Mouse (Mus musculus) cortical plate, adult 2 months (tissue): ENCODE results near the gene Cnn1. TPM values are rescaled to one million over a fixed set of nuclear protein-coding genes. Genes with fewer than 3 reads are reported as not detected.

Experiments used
- H3K27ac ChIP-seq: fragments of 200-500 bp; 2 replicates; pipeline ENCODE4 v1.5.1; 2012; ENCODE audit warnings: low read length, control low read depth, inconsistent platforms; ENCODE audit not compliant: insufficient read depth
- H3K4me1 ChIP-seq: fragments of 200-500 bp; 2 replicates; pipeline ENCODE4 v1.6.1; 2011; ENCODE audit warnings: low read length; ENCODE audit not compliant: control insufficient read depth, insufficient read depth
- H3K4me3 ChIP-seq: fragments of 200-500 bp; 2 replicates; pipeline ENCODE4 v1.5.1; 2011; ENCODE audit warnings: mild to moderate bottlenecking, low read length, control low read depth; ENCODE audit not compliant: insufficient read depth
- CTCF ChIP-seq: fragments of 200-500 bp; IDR thresholded peaks from 2 replicates; pipeline ENCODE4 v1.5.1; 2011; ENCODE audit warnings: mild to moderate bottlenecking, control low read depth, low read length; ENCODE audit not compliant: insufficient read depth; ENCODE audit errors: extremely low read depth
- POLR2A ChIP-seq: fragments of 200-500 bp; IDR thresholded peaks from 2 replicates; pipeline ENCODE4 v1.6.1; 2011; ENCODE audit warnings: mild to moderate bottlenecking, low read length, control low read depth; ENCODE audit not compliant: insufficient read depth; ENCODE audit errors: extremely low read depth
- polyA plus RNA-seq: library from polyadenylated mRNA; depleted of rRNA; stranded (reverse); fragments of >200 nt; gene quantifications from 2 replicates; pipeline ENCODE4 v1.2.3, GENCODE M21; 2012; rRNA removed

The Cnn1 gene
- polyA plus RNA-seq, result 1.2 and 2.2 TPM in 2 replicates

DNA sequence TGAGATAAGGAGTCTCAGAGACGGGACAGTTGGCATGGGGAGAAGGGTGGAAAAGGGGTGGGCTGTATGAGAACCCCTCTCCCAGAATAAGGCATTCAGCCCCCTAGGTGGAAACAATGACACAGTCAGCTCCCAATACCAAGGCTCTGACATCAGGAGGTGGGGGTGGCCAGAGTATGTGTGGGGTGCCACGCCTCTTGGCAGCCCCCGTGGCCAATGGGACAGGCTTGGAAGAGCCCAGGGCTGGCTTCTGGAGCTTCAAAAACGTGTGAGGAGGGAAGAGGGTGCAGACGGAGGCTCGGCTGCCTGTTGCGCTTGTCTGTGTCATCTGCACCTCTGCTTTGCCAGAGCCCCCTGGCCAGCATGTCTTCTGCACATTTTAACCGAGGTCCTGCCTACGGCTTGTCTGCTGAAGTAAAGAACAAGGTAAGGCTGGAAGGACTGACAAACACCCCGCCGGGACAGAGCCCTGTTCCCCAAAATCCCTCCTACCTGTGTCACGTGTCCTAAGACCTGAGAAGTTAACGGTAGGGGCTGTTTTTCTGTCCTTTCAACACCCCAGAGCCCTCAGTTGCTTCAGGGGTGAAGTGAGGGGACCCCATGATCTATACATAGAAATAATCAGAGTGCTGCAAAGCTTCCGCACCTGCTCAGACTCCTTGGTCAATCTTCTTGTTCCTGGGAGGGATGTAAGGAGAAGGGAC, at the start of gene Cnn1:
Gene Cnn1, plus strand, starts transcription at position 224 of the 704 bp plus-strand sequence.
- TF ChIP-seq CTCF (no peak), POLR2A (no peak)
- H3K27ac ChIP-seq, result no peak within 1 kb of the TSS
- no peak within 1 kb of the TSS for H3K4me3 ChIP-seq
- no peaks in the 10 kb centered on the region; the same call in 1 of the 2 replicates for H3K4me1 ChIP-seq

DNA sequence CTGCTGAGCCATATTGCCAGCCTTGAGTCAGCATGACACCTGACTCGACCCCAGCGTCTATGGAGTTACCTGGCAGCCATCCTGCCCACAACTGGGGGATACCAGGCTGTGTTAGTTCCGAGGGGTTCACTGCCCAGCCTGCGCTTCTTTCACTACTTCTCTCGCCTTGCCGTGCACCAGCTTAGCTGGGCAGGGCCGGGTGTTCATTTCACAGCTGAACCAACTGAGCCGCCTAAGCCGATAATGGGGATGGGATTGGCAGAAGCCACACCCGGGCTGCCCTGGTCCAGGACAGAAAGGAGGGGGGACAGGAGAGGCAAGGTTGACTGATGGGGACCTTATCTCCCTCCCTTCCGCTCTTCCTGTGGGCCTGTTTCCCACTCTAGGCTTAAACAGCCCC, 49.7 kb upstream of the Cnn1 start:
- Histone ChIP-seq H3K4me3 (peak overlapping the region; percentile 84; the same call in 1 of the 2 replicates), H3K4me1 (peaks cover 7% of the 10 kb centered on the region; the same call in 1 of the 2 replicates), H3K27ac (no peak overlapping the region)
- TF ChIP-seq CTCF (no peak), POLR2A (no peak)

DNA sequence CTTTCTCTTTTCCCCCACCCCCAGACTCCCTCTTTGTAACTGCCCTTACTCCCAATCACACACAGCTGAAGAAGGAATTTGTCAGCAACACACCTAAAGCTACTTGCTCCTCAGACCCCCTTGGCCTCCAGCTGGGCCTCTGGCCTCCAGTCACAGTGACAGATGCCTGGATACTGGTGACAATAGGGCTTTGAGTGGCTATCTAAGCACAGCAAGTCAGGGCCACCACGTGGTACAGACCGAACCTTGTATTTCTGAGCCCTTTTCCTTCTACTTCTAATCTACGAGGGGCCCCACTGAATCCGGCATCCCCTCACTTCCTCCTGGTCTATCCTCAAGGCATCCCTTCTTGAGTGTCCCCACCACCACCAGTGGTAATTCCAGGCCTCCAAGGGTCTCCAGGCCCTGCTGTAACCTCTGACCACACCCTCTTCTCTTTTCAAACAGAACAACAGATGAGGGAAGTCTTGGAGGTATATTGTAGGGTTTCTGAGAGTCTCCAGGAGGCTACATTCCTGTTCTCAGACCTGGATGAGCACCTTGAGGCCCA, 49.2 kb upstream of the Cnn1 start:
- TF ChIP-seq POLR2A (no peak), CTCF (no peak)
- H3K4me1 ChIP-seq, result peaks cover 7% of the 10 kb centered on the region; the same call in 1 of the 2 replicates
- H3K4me3 ChIP-seq, result peak overlapping the region; percentile 84
- H3K27ac ChIP-seq, result no peak overlapping the region

DNA sequence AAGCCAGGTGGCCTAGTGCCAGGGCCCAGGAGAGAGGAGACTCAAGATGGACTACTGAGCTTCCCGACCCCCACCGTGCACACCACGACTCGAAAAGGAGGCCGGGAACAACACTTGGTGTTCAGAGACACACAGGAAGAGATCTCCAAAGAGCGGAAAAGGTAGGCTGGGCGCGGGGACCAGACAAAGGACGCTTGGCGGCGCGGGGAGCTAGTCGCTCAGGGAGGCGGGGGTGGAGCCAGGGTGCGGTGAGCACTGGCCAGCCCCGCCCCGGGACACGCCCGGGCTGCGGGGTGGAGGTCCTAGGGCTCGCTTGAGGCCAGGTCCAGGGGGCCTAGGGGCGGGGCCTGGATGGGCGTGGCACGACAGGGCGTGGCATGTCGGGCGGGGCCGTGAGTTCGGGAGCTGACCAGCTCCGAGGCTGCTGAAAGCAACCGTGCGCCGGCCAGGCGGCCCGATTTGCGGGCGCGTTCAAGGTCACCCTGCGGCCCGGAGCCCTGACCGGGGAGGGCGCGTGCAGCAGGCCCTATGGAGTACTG, 48.6 kb upstream of the Cnn1 start:
- peaks cover 7% of the 10 kb centered on the region; the same call in 1 of the 2 replicates for H3K4me1 ChIP-seq
- no peak overlapping the region for H3K27ac ChIP-seq
- peak overlapping the region; percentile 84 for H3K4me3 ChIP-seq
- TF ChIP-seq POLR2A (no peak), CTCF (no peak)

DNA sequence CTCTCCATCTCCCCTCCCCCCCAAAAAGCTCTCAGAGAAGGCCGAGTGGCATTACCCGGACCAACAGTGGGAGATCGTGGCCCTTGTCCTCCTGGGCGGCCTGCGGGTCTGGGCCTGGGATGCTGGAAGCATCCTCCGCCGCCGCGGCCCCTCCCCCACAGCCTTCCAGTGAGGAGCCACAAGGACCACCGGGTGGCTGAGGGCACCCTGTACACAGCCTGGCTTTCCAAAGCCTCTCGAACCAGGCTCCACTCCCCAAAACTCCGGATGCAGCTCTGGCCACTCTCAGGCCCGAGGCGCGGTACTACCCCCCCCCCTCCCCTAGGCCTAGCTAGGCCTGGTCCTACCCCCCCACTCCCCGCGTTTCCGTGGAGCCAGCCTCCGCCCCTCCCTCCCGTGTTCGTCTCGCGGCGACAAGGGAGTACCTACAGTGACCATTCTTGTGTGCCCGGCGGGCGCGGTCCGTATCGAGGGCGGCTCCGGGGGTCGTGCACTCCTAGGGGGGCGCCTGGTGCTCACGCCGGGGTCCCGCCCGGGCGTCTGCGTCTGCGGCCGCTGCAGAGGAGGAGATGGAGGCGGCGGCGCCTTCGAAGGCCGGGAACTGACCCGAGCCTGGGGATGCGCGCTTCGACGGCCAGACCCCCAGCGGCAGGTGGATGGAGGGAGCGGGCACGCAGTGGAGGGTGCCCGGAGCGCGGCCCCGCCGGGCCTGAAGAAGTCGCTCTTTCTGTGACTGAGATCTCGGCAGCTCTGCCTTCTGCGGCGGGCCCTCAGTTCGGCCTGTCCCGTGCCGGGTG, 47.7 kb upstream of the Cnn1 start:
- H3K4me1 ChIP-seq, result peaks cover 7% of the 10 kb centered on the region; the same call in 1 of the 2 replicates
- H3K27ac ChIP-seq, result peak overlapping the region; percentile 88
- H3K4me3 ChIP-seq, result peak overlapping the region; percentile 84
- no peak for TF ChIP-seq POLR2A
- TF ChIP-seq CTCF, result no peak

DNA sequence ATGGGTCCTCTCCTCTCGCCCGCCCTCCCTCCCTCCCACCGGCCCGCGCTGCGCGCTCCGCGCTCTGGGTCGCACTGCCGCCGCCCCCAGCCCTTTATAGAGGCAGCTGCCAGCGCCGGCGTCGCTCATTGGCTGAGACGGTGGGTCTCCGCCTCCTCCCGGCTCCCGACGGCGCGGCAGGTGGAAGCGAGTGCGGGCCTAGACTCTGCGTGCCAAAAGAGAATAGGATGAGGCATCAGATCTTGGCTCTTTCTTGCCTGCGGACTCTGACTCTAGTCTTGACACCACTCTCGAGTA, 47.1 kb upstream of the Cnn1 start, which contains the start of gene Elavl3:
Gene Elavl3, minus strand, starts transcription at position 66 of the 297 bp plus-strand sequence.
- Histone ChIP-seq H3K4me1 (peaks cover 7% of the 10 kb centered on the region; the same call in 1 of the 2 replicates), H3K27ac (peak within 1 kb of the TSS; percentile 88), H3K4me3 (peak within 1 kb of the TSS; percentile 84)
- TF ChIP-seq POLR2A, result peak; percentile 90
- TF ChIP-seq CTCF, result no peak

DNA sequence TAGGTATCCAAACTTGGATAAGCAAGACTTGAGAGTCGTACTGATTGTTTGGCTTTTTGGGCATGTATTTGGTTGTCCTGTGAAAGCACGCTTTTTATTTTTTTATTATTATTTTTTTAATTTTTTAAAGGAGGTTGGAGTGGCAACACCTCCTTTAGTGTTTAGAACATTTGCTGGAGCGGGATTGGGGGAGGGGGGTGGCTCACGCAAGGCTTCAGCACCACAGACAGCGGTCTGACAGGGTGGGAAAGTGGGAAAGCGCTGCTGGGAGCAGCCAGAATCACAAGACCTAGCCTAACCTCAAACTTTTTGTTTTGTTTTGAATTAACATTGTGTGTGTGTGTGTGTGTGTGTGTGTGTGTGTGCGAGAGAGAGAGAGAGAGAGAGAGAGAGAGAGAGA, 45.4 kb upstream of the Cnn1 start:
- no peak for TF ChIP-seq POLR2A
- no peak for TF ChIP-seq CTCF
- H3K4me1 ChIP-seq, result peaks cover 3% of the 10 kb centered on the region; the same call in 1 of the 2 replicates

DNA sequence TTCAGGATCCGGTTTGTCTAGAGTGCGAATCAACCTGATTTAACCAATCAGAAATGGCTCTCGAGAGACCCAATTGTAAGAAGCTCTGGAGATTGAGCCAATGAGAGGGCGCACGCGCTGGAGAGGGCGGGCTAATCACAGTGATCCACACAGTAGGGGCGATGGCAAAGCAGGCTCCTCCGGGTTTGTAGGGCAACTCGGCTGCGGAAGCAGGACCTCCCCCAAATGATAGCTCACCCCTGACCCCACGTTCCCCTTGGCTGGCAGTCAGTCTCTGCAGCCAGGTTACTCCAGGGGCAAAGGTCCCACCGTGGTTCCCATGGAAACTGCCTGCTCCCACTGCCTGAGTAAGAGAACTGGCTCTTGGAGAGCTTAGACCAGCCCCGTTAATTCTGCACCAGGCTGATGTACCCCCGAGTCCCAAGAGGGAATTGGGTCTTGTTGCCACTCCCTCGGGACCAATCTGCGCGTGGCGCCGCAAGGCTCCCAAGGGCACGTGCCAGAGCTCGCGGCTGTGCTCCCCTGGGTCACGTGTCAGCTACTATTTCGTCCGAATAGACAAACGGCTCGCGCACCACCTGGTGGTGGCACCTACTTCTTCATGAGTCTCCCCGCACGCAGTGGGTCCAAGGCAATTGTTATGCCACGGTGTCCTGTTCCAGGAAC, 44.5 kb upstream of the Cnn1 start:
- Histone ChIP-seq H3K27ac (no peak overlapping the region), H3K4me1 (no peaks in the 10 kb centered on the region), H3K4me3 (no peak overlapping the region; the same call in 1 of the 2 replicates)
- no peak; the same call in 1 of the 2 replicates for TF ChIP-seq POLR2A
- peak; percentile 55 for TF ChIP-seq CTCF

More for the DNA sequence above, 45.4 kb upstream of the Cnn1 start:
- no peak overlapping the region for H3K4me3 ChIP-seq
- H3K27ac ChIP-seq, result no peak overlapping the region

DNA sequence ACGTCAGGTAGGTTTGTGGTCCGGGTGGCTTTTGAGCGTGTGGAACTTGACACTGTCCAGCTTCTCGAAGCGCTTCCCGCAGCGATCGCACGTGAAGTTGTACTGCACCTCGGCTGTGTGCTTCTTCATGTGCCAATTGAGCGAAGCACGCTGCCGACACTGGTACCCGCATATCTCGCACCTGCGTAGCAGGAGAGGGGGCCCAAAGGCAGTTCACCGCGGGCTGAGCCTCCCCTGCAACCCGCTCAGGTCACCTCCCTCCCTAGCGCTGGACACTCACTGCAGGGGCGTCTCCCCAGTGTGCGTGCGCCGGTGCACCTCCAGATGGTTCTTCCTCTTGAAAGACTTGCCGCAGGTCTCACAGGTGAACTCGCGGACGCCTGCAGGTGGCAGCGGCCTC, 43.3 kb upstream of the Cnn1 start:
- no peak for TF ChIP-seq POLR2A
- TF ChIP-seq CTCF, result no peak
- Histone ChIP-seq H3K27ac (no peak overlapping the region), H3K4me1 (no peaks in the 10 kb centered on the region), H3K4me3 (no peak overlapping the region)
